Mouse (Mus musculus) limb, embryonic 14.5 days (tissue): ENCODE results near the gene Chrna10. TPM values are rescaled to one million over a fixed set of nuclear protein-coding genes. Genes with fewer than 3 reads are reported as not detected.

Source experiments
- ATAC-seq: fragments of 200-750 bp; cut with Nextera tagmentation; 2 replicates; pipeline ENCODE4 v1.8.0; 2017; ENCODE audit warnings: low read depth, moderate number of reproducible peaks, moderate TSS enrichment; ENCODE audit not compliant: low FRiP score
- DNase-seq: peaks from one replicate; pipeline ENCODE4 v3.0.0-alpha.2; 2015; ENCODE audit warnings: low spot score
- H3K27ac ChIP-seq: fragments of 300-500 bp; sonication (generic); replicated peaks from 2 replicates; pipeline ENCODE4 v1.5.1; 2014; ENCODE audit warnings: low read depth, mild to moderate bottlenecking, low read length, moderate library complexity, mixed read lengths
- H3K27me3 ChIP-seq: fragments of 300-500 bp; sonication (generic); 2 replicates; pipeline ENCODE4 v1.6.1; 2014; ENCODE audit warnings: low read length, mixed read lengths; ENCODE audit not compliant: control insufficient read depth, insufficient read depth
- H3K36me3 ChIP-seq: fragments of 300-500 bp; sonication (generic); 2 replicates; pipeline ENCODE4 v1.6.1; 2014; ENCODE audit warnings: mild to moderate bottlenecking, low read length, moderate library complexity, mixed read lengths; ENCODE audit not compliant: control insufficient read depth, insufficient read depth
- H3K4me1 ChIP-seq: fragments of 300-500 bp; sonication (generic); 2 replicates; pipeline ENCODE4 v1.6.1; 2014; ENCODE audit warnings: antibody characterized with exemption, low read length, mixed read lengths; ENCODE audit not compliant: control insufficient read depth, insufficient read depth
- H3K4me2 ChIP-seq: fragments of 300-500 bp; sonication (generic); replicated peaks from 2 replicates; pipeline ENCODE4 v1.6.1; 2014; ENCODE audit warnings: low read depth, mild to moderate bottlenecking, low read length, moderate library complexity; ENCODE audit not compliant: severe bottlenecking
- H3K4me3 ChIP-seq: fragments of 300-500 bp; sonication (generic); replicated peaks from 2 replicates; pipeline ENCODE4 v1.5.1; 2014; ENCODE audit warnings: low read length
- H3K9ac ChIP-seq: fragments of 300-500 bp; sonication (generic); 2 replicates; pipeline ENCODE4 v1.6.1; 2014; ENCODE audit warnings: mild to moderate bottlenecking, low read depth, low read length, moderate library complexity; ENCODE audit not compliant: severe bottlenecking
- H3K9me3 ChIP-seq: fragments of 300-500 bp; sonication (generic); 2 replicates; pipeline ENCODE4 v1.6.1; 2016; ENCODE audit warnings: low read length; ENCODE audit not compliant: control insufficient read depth
- POLR2A ChIP-seq: fragments of 200-500 bp; IDR thresholded peaks from 2 replicates; pipeline ENCODE4 v1.8.0; 2012; ENCODE audit warnings: inconsistent platforms, mild to moderate bottlenecking, moderate library complexity, borderline replicate concordance; ENCODE audit not compliant: insufficient read depth, insufficient read length; ENCODE audit errors: extremely low read depth
- WGBS: fragments of 180-500 bp; shearing (Covaris S2); extraction: QIAGEN DNeasy Blood & Tissue Kit; methylation state at CpG from one replicate; pipeline ENCODE4 v1.1.7; 2014; 5-methylcytosine and 5-hydroxymethylcytosine counted together
- polyA plus RNA-seq, 2 experiments: library from polyadenylated mRNA; depleted of rRNA in 1 of 2; stranded (reverse) in 1 of 2; unstranded in 1 of 2; fragments of >200 nt; fragmentation: Nextera tagmentation in 1 of 2; extraction: Ambion mirVana in 1 of 2; gene quantifications; 2 replicates each; pipeline versions ENCODE4 v1.2.1 to v1.2.3; 2012 to 2014

The Chrna10 gene
- polyA plus RNA-seq, 2 experiments, result 0.05 TPM; not detected in 1

GRCm38 (mm10) chr7:102061353-102061752, 55.3 kb downstream of the Chrna10 start:
- H3K27ac ChIP-seq, result no peak overlapping the region
- H3K36me3 ChIP-seq, result peaks cover 18% of the 10 kb centered on the region; the same call in 1 of the 2 replicates
- 90% methylated on average over 3 of the region's 3 CpGs for WGBS
- H3K4me2 ChIP-seq, result no peak overlapping the region
- ATAC-seq, result no peak
- H3K9me3 ChIP-seq, result no peaks in the 10 kb centered on the region
- peaks cover 12% of the 10 kb centered on the region for H3K4me1 ChIP-seq
- no peak overlapping the region for H3K9ac ChIP-seq
- TF ChIP-seq POLR2A, result no peak
- H3K27me3 ChIP-seq, result no peaks in the 10 kb centered on the region
- H3K4me3 ChIP-seq, result no peak overlapping the region
- DNase-seq, result no peak

Other genes starting within 250 kb of the Chrna10 start
- 1.1 and 1.3 TPM in 2 replicates for gene Folr1, start 246.0 kb downstream of the Chrna10 start, polyA plus RNA-seq (2012; rRNA removed)
- gene Folr1, start 246.0 kb downstream of the Chrna10 start, polyA plus RNA-seq (2014; fragmentation: Nextera tagmentation; extraction: Ambion mirVana), result 1.0 TPM in 1 of 2 replicates, not detected in the other
- 176 and 203 TPM in 2 replicates for gene Lamtor1, start 210.9 kb downstream of the Chrna10 start, polyA plus RNA-seq (2012; rRNA removed)
- gene Lamtor1, start 210.9 kb downstream of the Chrna10 start, polyA plus RNA-seq (2014; fragmentation: Nextera tagmentation; extraction: Ambion mirVana), result 154 and 166 TPM in 2 replicates
- gene Tomt, start 210.5 kb downstream of the Chrna10 start, polyA plus RNA-seq (2012; rRNA removed), result 0.18 and 0.23 TPM in 2 replicates
- 0.29 and 0.41 TPM in 2 replicates for gene Tomt, start 210.5 kb downstream of the Chrna10 start, polyA plus RNA-seq (2014; fragmentation: Nextera tagmentation; extraction: Ambion mirVana)
- gene Lrrc51, start 182.9 kb downstream of the Chrna10 start, polyA plus RNA-seq (2012; rRNA removed), result 11.4 and 11.7 TPM in 2 replicates
- 7.5 and 12.6 TPM in 2 replicates for gene Lrrc51, start 182.9 kb downstream of the Chrna10 start, polyA plus RNA-seq (2014; fragmentation: Nextera tagmentation; extraction: Ambion mirVana)
- 112 and 126 TPM in 2 replicates for gene Numa1, start 182.7 kb downstream of the Chrna10 start, polyA plus RNA-seq (2012; rRNA removed)
- 106 and 126 TPM in 2 replicates for gene Numa1, start 182.7 kb downstream of the Chrna10 start, polyA plus RNA-seq (2014; fragmentation: Nextera tagmentation; extraction: Ambion mirVana)
- gene Il18bp, start 98.1 kb downstream of the Chrna10 start, polyA plus RNA-seq (2012; rRNA removed), result 12.9 and 15.4 TPM in 2 replicates
- 2.2 and 2.7 TPM in 2 replicates for gene Il18bp, start 98.1 kb downstream of the Chrna10 start, polyA plus RNA-seq (2014; fragmentation: Nextera tagmentation; extraction: Ambion mirVana)
- 62.3 and 83.0 TPM in 2 replicates for gene Rnf121, start 51.4 kb downstream of the Chrna10 start, polyA plus RNA-seq (2012; rRNA removed)
- gene Rnf121, start 51.4 kb downstream of the Chrna10 start, polyA plus RNA-seq (2014; fragmentation: Nextera tagmentation; extraction: Ambion mirVana), result 32.6 and 34.1 TPM in 2 replicates
- 65.1 and 77.5 TPM in 2 replicates for gene Xndc1, start 51.3 kb downstream of the Chrna10 start, polyA plus RNA-seq (2012; rRNA removed)
- 21.4 and 22.9 TPM in 2 replicates for gene Xndc1, start 51.3 kb downstream of the Chrna10 start, polyA plus RNA-seq (2014; fragmentation: Nextera tagmentation; extraction: Ambion mirVana)
- 9.0 and 9.5 TPM in 2 replicates for gene Xntrpc, start 51.1 kb downstream of the Chrna10 start, polyA plus RNA-seq (2012; rRNA removed)
- 1.2 and 1.8 TPM in 2 replicates for gene Xntrpc, start 51.1 kb downstream of the Chrna10 start, polyA plus RNA-seq (2014; fragmentation: Nextera tagmentation; extraction: Ambion mirVana)
- 5.5 and 10.8 TPM in 2 replicates for gene Trpc2, start 33.7 kb downstream of the Chrna10 start, polyA plus RNA-seq (2012; rRNA removed)
- not detected in 2 replicates for gene Trpc2, start 33.7 kb downstream of the Chrna10 start, polyA plus RNA-seq (2014; fragmentation: Nextera tagmentation; extraction: Ambion mirVana)
- 18.2 and 20.4 TPM in 2 replicates for gene Art1, start 15.1 kb downstream of the Chrna10 start, polyA plus RNA-seq (2012; rRNA removed)
- 15.9 and 21.7 TPM in 2 replicates for gene Art1, start 15.1 kb downstream of the Chrna10 start, polyA plus RNA-seq (2014; fragmentation: Nextera tagmentation; extraction: Ambion mirVana)
- 2.4 and 2.9 TPM in 2 replicates for gene Art5, start 7.3 kb downstream of the Chrna10 start, polyA plus RNA-seq (2012; rRNA removed)
- 2.5 and 3.0 TPM in 2 replicates for gene Art5, start 7.3 kb downstream of the Chrna10 start, polyA plus RNA-seq (2014; fragmentation: Nextera tagmentation; extraction: Ambion mirVana)
- 27.3 and 28.3 TPM in 2 replicates for gene Nup98, start 93.3 kb upstream of the Chrna10 start, polyA plus RNA-seq (2012; rRNA removed)
- gene Nup98, start 93.3 kb upstream of the Chrna10 start, polyA plus RNA-seq (2014; fragmentation: Nextera tagmentation; extraction: Ambion mirVana), result 38.9 and 41.5 TPM in 2 replicates
- 77.1 and 108 TPM in 2 replicates for gene Pgap2, start 93.4 kb upstream of the Chrna10 start, polyA plus RNA-seq (2012; rRNA removed)
- gene Pgap2, start 93.4 kb upstream of the Chrna10 start, polyA plus RNA-seq (2014; fragmentation: Nextera tagmentation; extraction: Ambion mirVana), result 94.2 and 102 TPM in 2 replicates
- 48.7 and 55.6 TPM in 2 replicates for gene Rhog, start 139.2 kb upstream of the Chrna10 start, polyA plus RNA-seq (2012; rRNA removed)
- gene Rhog, start 139.2 kb upstream of the Chrna10 start, polyA plus RNA-seq (2014; fragmentation: Nextera tagmentation; extraction: Ambion mirVana), result 70.3 and 73.7 TPM in 2 replicates
- 49.1 and 66.1 TPM in 2 replicates for gene Stim1, start 151.0 kb upstream of the Chrna10 start, polyA plus RNA-seq (2012; rRNA removed)
- 27.7 and 31.7 TPM in 2 replicates for gene Stim1, start 151.0 kb upstream of the Chrna10 start, polyA plus RNA-seq (2014; fragmentation: Nextera tagmentation; extraction: Ambion mirVana)